Mouse (Mus musculus): ENCODE measurements at regions not wholly inside any gene's neighbourhood (a gene's known extent, or its start where the extent isn't known, plus 50 kb on each side); places are given as distances from the start of the nearest gene placed in this dataset.

- CTCF ChIA-PET = no interaction called here
Observed at GRCm38 (mm10) chr2:84173450-84173849, 183.1 kb downstream of the Gm13691 start.

- CTCF ChIA-PET = interaction anchor here (0.6 kb wide), 1 partner anchor 160 kb away, joined by 3 read pairs; no protein-coding TSS in a partner anchor
Observed at GRCm38 (mm10) chr2:84183624-84184287, 193.4 kb downstream of the Gm13691 start.

GRCm38 (mm10) chr2:84184288-84185015 is 194.1 kb downstream of the Gm13691 start:
- CTCF ChIA-PET = interaction anchor here (0.6 kb wide), 1 partner anchor 159 kb away, joined by 3 read pairs; no protein-coding TSS in a partner anchor

GRCm38 (mm10) chr2:84185016-84185330 is 194.6 kb downstream of the Gm13691 start:
- CTCF ChIA-PET = no interaction called here

GRCm38 (mm10) chr2:84186126-84186701 is 195.9 kb downstream of the Gm13691 start:
- CTCF ChIA-PET = no interaction called here

GRCm38 (mm10) chr2:84187456-84187855 is 197.1 kb downstream of the Gm13691 start:
- CTCF ChIA-PET = interaction anchor here (0.7 kb wide), 1 partner anchor 125 kb away, joined by 4 read pairs; no protein-coding TSS in a partner anchor

GRCm38 (mm10) chr2:84189302-84189701 is 198.9 kb downstream of the Gm13691 start:
- CTCF ChIA-PET = no interaction called here

- CTCF ChIA-PET = no interaction called here
Observed at GRCm38 (mm10) chr2:84217116-84217515, 208.1 kb downstream of the Calcrl start.

- CTCF ChIA-PET = no interaction called here
Observed at GRCm38 (mm10) chr2:84222049-84222448, 203.2 kb downstream of the Calcrl start.

GRCm38 (mm10) chr2:84229777-84230176 is 195.4 kb downstream of the Calcrl start:
- CTCF ChIA-PET = no interaction called here

- CTCF ChIA-PET = no interaction called here
Observed at GRCm38 (mm10) chr2:84235641-84236040, 189.6 kb downstream of the Calcrl start.

GRCm38 (mm10) chr2:84241244-84241643 is 184.0 kb downstream of the Calcrl start:
- CTCF ChIA-PET = no interaction called here

GRCm38 (mm10) chr2:84241986-84242385 is 183.2 kb downstream of the Calcrl start:
- CTCF ChIA-PET = no interaction called here

- CTCF ChIA-PET = interaction anchor here (0.7 kb wide), 1 partner anchor 9 kb away, joined by 4 read pairs; no protein-coding TSS in a partner anchor
Observed at GRCm38 (mm10) chr2:84245900-84246299, 179.3 kb downstream of the Calcrl start.

GRCm38 (mm10) chr2:84246562-84246961 is 178.6 kb downstream of the Calcrl start:
- CTCF ChIA-PET = no interaction called here

- CTCF ChIA-PET = no interaction called here
Observed at GRCm38 (mm10) chr2:84248169-84248568, 177.0 kb downstream of the Calcrl start.

GRCm38 (mm10) chr2:84249871-84250270 is 175.3 kb downstream of the Calcrl start:
- CTCF ChIA-PET = no interaction called here

GRCm38 (mm10) chr2:84252076-84252475 is 173.1 kb downstream of the Calcrl start:
- CTCF ChIA-PET = no interaction called here

- CTCF ChIA-PET = no interaction called here
Observed at GRCm38 (mm10) chr2:84258339-84259006, 166.7 kb downstream of the Calcrl start.

GRCm38 (mm10) chr2:84259222-84259621 is 166.0 kb downstream of the Calcrl start:
- CTCF ChIA-PET = interaction anchor here (0.6 kb wide), 1 partner anchor 130 kb away, joined by 3 read pairs; no protein-coding TSS in a partner anchor

GRCm38 (mm10) chr2:84260701-84261100 is 164.5 kb downstream of the Calcrl start:
- CTCF ChIA-PET = no interaction called here

- CTCF ChIA-PET = no interaction called here
Observed at GRCm38 (mm10) chr2:84261481-84261880, 163.7 kb downstream of the Calcrl start.
